Mouse (Mus musculus): ENCODE results near the gene Zfp36l1.

DNA sequence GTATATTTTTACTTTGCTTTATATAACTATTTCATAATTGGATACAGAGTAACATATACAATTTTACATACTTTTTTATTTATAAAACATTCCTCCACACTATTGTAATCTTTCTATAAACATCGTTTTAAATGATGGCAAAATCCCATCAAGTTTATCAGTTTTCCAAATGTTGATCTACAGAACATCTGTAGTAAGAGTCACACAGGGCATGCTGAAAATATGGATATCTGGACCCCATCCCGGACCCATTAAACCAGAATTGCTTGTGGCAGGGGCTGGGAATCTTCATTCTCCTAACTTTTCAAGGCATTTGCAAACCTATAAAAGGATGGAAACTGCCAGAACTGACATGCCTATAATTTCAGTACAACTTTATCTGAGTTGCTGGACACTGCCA, 38.5 kb downstream of the Zfp36l1 start:
- TF ChIP-seq CTCF (IDR thresholded peaks at IDR 0.05; ENCODE audit: control insufficient read depth, insufficient read depth, low read length), result no peak
- TF ChIP-seq POLR2A (IDR thresholded peaks at IDR 0.05; ENCODE audit: borderline replicate concordance, control insufficient read depth, low read depth, low read length), result no peak

All from bone marrow, adult 2 months (tissue).